Mouse (Mus musculus) myocyte (in vitro differentiated cells): ENCODE measurements around the gene Smg6. TPM values are rescaled to one million over a fixed set of nuclear protein-coding genes. Genes with fewer than 3 reads are reported as not detected.

Experiments
- H3K27me3 ChIP-seq: one replicate; pipeline ENCODE4 v1.6.1; 2011; ENCODE audit not compliant: control insufficient read depth, insufficient read depth, insufficient read length
- H3K36me3 ChIP-seq: one replicate; pipeline ENCODE4 v1.6.1; 2011; ENCODE audit not compliant: control insufficient read depth, insufficient read depth
- H3K4me2 ChIP-seq: one replicate; pipeline ENCODE4 v1.6.1; 2011; ENCODE audit warnings: low read depth, control low read depth
- H3K4me3 ChIP-seq: one replicate; pipeline ENCODE4 v1.5.1; 2011; ENCODE audit warnings: mild to moderate bottlenecking, control low read depth, moderate library complexity
- H3K79me2 ChIP-seq: one replicate; pipeline ENCODE4 v1.6.1; 2011; ENCODE audit not compliant: control insufficient read depth, insufficient read depth
- H3ac ChIP-seq: one replicate; pipeline ENCODE4 v1.6.1; 2011; ENCODE audit not compliant: control insufficient read depth, insufficient read length
- CEBPB ChIP-seq: IDR thresholded peaks from 2 replicates; pipeline ENCODE4 v1.6.1; 2011; ENCODE audit warnings: mild to moderate bottlenecking, moderate library complexity; ENCODE audit not compliant: poor library complexity, insufficient read depth, severe bottlenecking
- E2F4 ChIP-seq: IDR thresholded peaks from one replicate; pipeline ENCODE4 v1.6.1; 2011; ENCODE audit warnings: mild to moderate bottlenecking, control low read depth, moderate library complexity; ENCODE audit not compliant: insufficient read depth
- MAX ChIP-seq: IDR thresholded peaks from one replicate; pipeline ENCODE4 v1.6.1; 2011; ENCODE audit warnings: low read depth, mild to moderate bottlenecking, control low read depth
- MYOD1 ChIP-seq, 3 experiments: IDR thresholded peaks; one replicate each; pipeline ENCODE4 v1.6.1; 2011; ENCODE audit warnings: control low read depth in 2 of 3, low read depth in 2 of 3, mild to moderate bottlenecking in 2 of 3, moderate library complexity in 1 of 3; ENCODE audit not compliant: insufficient read length in 2 of 3, control insufficient read depth in 1 of 3
- MYOG ChIP-seq, 3 experiments: IDR thresholded peaks; one replicate each; pipeline ENCODE4 v1.6.1; 2011; ENCODE audit warnings: control low read depth in 2 of 3, low read depth in 2 of 3, mild to moderate bottlenecking in 2 of 3; ENCODE audit not compliant: insufficient read length in 2 of 3, control insufficient read depth in 1 of 3, insufficient read depth in 1 of 3
- POLR2A ChIP-seq: IDR thresholded peaks from one replicate; pipeline ENCODE4 v1.6.1; 2011; ENCODE audit warnings: low read depth, mild to moderate bottlenecking, control low read depth, moderate library complexity; ENCODE audit not compliant: insufficient read length
- POLR2AphosphoS2 ChIP-seq: IDR thresholded peaks from one replicate; pipeline ENCODE4 v1.6.1; 2011; ENCODE audit warnings: low read depth, control low read depth; ENCODE audit not compliant: insufficient read length
- REST ChIP-seq: IDR thresholded peaks from one replicate; pipeline ENCODE4 v1.6.1; 2011; ENCODE audit warnings: mild to moderate bottlenecking, control low read depth, moderate library complexity; ENCODE audit not compliant: insufficient read depth, insufficient read length
- SRF ChIP-seq: IDR thresholded peaks from one replicate; pipeline ENCODE4 v1.6.1; 2011; ENCODE audit warnings: low read depth; ENCODE audit not compliant: control insufficient read depth, insufficient read length
- TCF12 ChIP-seq: IDR thresholded peaks from one replicate; pipeline ENCODE4 v1.6.1; 2011; ENCODE audit warnings: mild to moderate bottlenecking, control low read depth; ENCODE audit not compliant: poor library complexity, insufficient read depth, severe bottlenecking
- TCF3 ChIP-seq: IDR thresholded peaks from one replicate; pipeline ENCODE4 v1.6.1; 2011; ENCODE audit warnings: low read depth, control low read depth; ENCODE audit not compliant: insufficient read length
- USF1 ChIP-seq: IDR thresholded peaks from one replicate; pipeline ENCODE4 v1.6.1; 2011; ENCODE audit warnings: low read depth, mild to moderate bottlenecking, control low read depth, moderate library complexity
- polyA plus RNA-seq: library from polyadenylated mRNA; unstranded; fragments of >200 nt; fragmentation: generic; extraction: Trizol; gene quantifications from one replicate; pipeline ENCODE4 v1.2.1, GENCODE M21; 2012; ENCODE audit warnings: missing spikeins

Smg6 gene
- polyA plus RNA-seq, 1 experiment: 14.7 TPM

DNA sequence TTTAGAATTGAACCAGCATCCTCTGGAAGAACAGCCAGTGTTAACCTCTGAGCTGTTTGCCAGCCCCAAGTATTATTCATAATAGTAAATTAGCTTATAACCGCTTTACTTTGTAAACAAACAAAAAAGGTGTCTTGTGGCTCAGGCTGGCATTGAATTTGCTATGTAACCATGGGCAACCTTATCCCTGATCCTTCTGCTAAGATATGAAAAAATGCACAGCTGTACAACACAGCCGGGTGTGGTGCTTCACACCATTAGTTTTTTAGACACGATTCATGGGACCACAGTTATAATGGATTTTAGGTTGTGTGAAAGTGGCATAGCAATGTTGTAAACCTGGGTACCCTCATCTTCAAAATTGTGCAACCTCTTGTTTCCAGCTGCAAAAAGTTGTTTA lies 13.1 kb upstream of the Smg6 start:
- Histone ChIP-seq H3K4me2 (no peak overlapping the region), H3K27me3 (no peaks in the 10 kb centered on the region), H3ac (no peak overlapping the region), H3K36me3 (peaks cover 32% of the 10 kb centered on the region), H3K79me2 (no peaks in the 10 kb centered on the region), H3K4me3 (no peak overlapping the region)
- no peak for TF ChIP-seq MYOD1 (IDR thresholded peaks at IDR 0.05; ENCODE audit: control insufficient read depth in 1 of 3, insufficient read length in 2 of 3, low read depth in 2 of 3)
- no peak for TF ChIP-seq E2F4
- no peak for TF ChIP-seq MYOG (IDR thresholded peaks at IDR 0.05; ENCODE audit: control insufficient read depth in 1 of 3, insufficient read depth in 1 of 3, insufficient read length in 2 of 3, low read depth in 2 of 3)
- TF ChIP-seq POLR2AphosphoS2: no peak
- no peak for TF ChIP-seq MAX
- TF ChIP-seq POLR2A: no peak
- TF ChIP-seq SRF: no peak
- no peak for TF ChIP-seq USF1
- TF ChIP-seq TCF3: no peak
- TF ChIP-seq REST: no peak
- no peak for TF ChIP-seq CEBPB
- TF ChIP-seq TCF12: no peak

DNA sequence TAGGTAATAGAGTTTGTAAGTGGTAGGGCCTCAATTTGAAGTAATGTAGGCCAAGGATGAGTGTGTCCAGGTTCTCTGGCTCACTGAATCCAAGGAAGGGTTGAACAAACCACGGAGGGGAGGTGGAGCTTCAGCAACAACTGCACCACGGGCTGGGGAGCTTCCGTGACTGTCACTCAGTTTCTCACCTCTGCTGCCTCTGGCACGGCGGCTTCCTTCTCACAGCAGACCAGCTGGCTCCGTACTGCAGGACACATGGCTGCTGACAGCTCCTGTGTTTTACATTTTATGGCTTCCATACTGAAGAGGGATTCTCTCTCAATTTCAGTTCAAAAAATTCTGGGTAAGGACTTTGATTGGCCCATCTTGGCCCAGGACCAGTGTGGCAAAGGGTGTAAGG lies 6.4 kb upstream of the Smg6 start:
- peaks cover 11% of the 10 kb centered on the region for H3K79me2 ChIP-seq

DNA sequence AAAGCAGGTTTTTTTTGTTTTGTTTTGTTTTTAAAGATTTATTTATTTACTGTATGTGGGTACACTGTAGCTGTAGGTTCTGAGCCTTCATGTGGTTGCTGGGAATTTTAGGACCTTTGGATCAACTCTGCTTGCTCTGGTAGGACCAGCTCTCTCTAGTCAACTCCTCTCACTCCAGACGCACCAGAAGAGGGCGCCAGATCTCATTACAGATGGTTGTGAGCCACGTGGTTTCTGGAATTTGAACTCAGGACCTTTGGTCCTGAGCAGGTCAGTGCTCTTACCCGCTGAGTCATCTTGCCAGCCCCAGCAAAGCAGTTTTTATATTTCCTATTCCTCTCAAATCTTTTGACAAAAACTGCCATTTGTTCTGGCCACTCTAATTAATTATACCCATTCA lies 1.5 kb upstream of the Smg6 start:
- peak overlapping the region; percentile 12 for H3K4me2 ChIP-seq
- H3ac ChIP-seq: no peak overlapping the region
- TF ChIP-seq MYOD1 (IDR thresholded peaks at IDR 0.05; ENCODE audit: control insufficient read depth in 1 of 3, insufficient read length in 2 of 3, low read depth in 2 of 3): no peak
- TF ChIP-seq POLR2AphosphoS2: no peak
- TF ChIP-seq USF1: peak; percentile 63
- no peak for TF ChIP-seq E2F4
- peak overlapping the region; percentile 82 for H3K4me3 ChIP-seq
- peaks cover 48% of the 10 kb centered on the region for H3K79me2 ChIP-seq
- no peaks in the 10 kb centered on the region for H3K27me3 ChIP-seq
- no peaks in the 10 kb centered on the region for H3K36me3 ChIP-seq

More for the DNA sequence above, 6.4 kb upstream of the Smg6 start:
- H3K4me3 ChIP-seq: no peak overlapping the region
- no peaks in the 10 kb centered on the region for H3K27me3 ChIP-seq
- TF ChIP-seq TCF3 (no peak), POLR2A (no peak), E2F4 (no peak), CEBPB (no peak), POLR2AphosphoS2 (no peak), USF1 (no peak), MYOG (IDR thresholded peaks at IDR 0.05; ENCODE audit: control insufficient read depth in 1 of 3, insufficient read depth in 1 of 3, insufficient read length in 2 of 3, low read depth in 2 of 3) (no peak), REST (no peak), MAX (no peak), TCF12 (no peak)
- no peak overlapping the region for H3K4me2 ChIP-seq
- H3K36me3 ChIP-seq: no peaks in the 10 kb centered on the region
- no peak overlapping the region for H3ac ChIP-seq

DNA sequence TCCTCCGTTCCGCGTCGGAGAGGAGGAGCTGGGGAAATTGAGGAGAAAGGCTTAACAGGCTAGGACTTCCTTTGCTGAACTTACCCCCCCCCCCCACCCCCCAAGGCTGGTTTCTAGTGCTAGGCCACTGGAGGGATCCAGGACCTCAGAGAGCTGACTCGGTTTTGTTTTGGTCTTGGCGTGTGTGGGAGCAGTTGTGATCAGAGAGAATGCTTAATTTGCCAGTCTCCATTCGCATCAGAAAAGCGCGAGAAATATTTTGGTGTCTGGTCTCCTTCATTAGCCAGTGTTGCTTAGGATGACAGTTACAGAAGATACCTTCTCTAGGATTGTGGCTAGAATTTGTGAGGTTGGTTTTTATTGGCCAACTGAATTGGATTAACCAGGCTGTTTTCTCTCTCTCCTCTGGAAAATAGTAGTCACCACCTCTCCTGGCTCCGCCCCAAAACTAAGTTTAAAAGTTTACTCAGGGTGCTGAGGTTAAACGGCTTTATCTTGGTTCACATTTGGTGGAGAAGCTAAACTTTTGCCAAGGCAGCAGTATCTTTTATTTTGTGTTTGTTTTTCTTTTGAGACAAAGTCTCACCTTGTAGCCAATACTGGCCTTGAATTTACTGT lies 874 bp downstream of the Smg6 start:
- TF ChIP-seq TCF3: no peak
- peak overlapping the region; percentile 72 for H3ac ChIP-seq
- no peaks in the 10 kb centered on the region for H3K36me3 ChIP-seq
- H3K4me2 ChIP-seq: peak overlapping the region; percentile 92
- peaks cover 48% of the 10 kb centered on the region for H3K79me2 ChIP-seq
- H3K27me3 ChIP-seq: no peaks in the 10 kb centered on the region
- H3K4me3 ChIP-seq: peak overlapping the region; percentile 82

DNA sequence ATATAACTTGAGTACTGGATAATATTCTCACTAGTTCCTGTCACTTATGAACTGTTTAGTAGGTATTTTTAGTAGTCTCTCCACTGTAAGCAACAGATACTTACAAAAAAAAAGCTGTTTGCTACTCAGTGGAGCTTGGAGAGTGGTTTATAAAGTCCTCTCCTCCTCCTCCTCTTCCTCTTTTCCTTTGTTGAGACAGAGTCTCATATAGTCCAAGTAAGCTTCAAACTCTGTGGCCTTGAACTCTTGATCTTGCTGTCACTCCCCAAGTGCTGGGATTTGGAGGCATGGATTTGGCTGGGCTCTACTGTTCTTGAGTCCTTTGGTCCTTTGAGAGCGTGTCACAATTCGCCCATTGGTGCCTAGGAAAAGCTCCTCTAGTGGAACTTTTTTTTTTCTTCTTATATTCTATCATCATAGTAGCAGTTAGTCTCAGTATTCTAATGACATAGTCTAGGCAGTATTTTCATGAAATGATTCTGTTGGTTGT lies 1.7 kb downstream of the Smg6 start:
- TF ChIP-seq POLR2AphosphoS2: no peak
- TF ChIP-seq USF1: no peak
- TF ChIP-seq MYOD1 (IDR thresholded peaks at IDR 0.05; ENCODE audit: control insufficient read depth in 1 of 3, insufficient read length in 2 of 3, low read depth in 2 of 3): no peak
- TF ChIP-seq E2F4: no peak
- TF ChIP-seq TCF3: no peak
- TF ChIP-seq REST: no peak
- TF ChIP-seq POLR2A: no peak
- TF ChIP-seq TCF12: no peak
- TF ChIP-seq SRF: no peak
- TF ChIP-seq MYOG (IDR thresholded peaks at IDR 0.05; ENCODE audit: control insufficient read depth in 1 of 3, insufficient read depth in 1 of 3, insufficient read length in 2 of 3, low read depth in 2 of 3): no peak
- TF ChIP-seq CEBPB: no peak
- no peak for TF ChIP-seq MAX
- Histone ChIP-seq H3K4me2 (peak overlapping the region; percentile 92), H3K4me3 (peak overlapping the region; percentile 82), H3K27me3 (no peaks in the 10 kb centered on the region), H3K36me3 (peaks cover 4% of the 10 kb centered on the region), H3K79me2 (peaks cover 48% of the 10 kb centered on the region), H3ac (no peak overlapping the region)
